Mouse (Mus musculus) G1E-ER4 (cell line): Measurements from ENCODE around the gene Pear1. TPM values are rescaled to one million over a fixed set of nuclear protein-coding genes. Genes with fewer than 3 reads are reported as not detected.

Experiments used
- GATA1 ChIP-seq: IDR thresholded peaks from one replicate; pipeline ENCODE4 v1.8.0; 2012; ENCODE audit warnings: low read length, inconsistent platforms
- polyA plus RNA-seq: library from polyadenylated mRNA; stranded (reverse); fragments of >175 nt; gene quantifications from 2 replicates; pipeline ENCODE4 v1.2.3, GENCODE M21; 2012

Gene Pear1
- polyA plus RNA-seq, 1 experiment, result not detected

DNA sequence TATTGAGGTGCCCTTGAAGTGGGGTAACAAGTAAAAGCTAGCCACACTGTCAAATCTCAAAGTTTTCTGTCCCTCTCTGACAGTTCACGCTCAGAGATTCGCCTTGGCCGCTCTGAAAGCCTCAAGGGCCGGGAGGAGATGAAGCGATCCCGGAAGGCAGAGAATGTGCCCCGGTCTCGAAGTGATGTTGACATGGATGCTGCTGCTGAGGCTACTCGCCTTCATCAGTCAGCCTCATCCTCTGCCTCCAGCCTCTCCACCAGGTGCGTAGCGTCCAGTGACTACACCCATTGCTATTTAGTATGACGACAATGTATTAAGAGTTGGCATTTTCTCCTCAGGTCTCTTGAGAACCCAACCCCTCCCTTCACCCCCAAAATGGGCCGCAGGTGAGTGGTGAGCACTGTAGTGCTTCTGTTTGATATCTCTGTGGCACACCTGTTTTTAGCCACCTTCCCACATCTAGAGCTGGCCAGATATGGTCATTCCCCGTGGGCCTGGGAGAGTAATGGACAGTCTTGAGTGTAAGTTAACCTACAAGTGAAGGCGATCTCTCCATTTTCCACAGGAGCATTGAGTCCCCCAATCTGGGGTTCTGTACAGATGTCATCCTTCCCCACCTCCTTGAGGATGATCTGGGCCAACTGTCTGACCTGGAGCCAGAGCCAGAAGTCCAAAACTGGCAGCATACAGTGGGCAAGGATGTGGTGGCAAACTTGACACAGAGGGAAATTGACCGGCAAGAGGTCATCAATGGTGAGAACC, 98.5 kb downstream of the Pear1 start:
- TF ChIP-seq GATA1, result no peak

- no peak for TF ChIP-seq GATA1
Measured at GRCm38 (mm10) chr3:87724556-87724955, 99.5 kb downstream of the Pear1 start.

GRCm38 (mm10) chr3:87718525-87718924, 105.6 kb downstream of the Pear1 start:
- no peak for TF ChIP-seq GATA1

Other genes starting within 250 kb of the Pear1 start
- gene Arhgef11, start 206.7 kb downstream of the Pear1 start, polyA plus RNA-seq, result 3.2 and 4.4 TPM in 2 replicates
- 0.01 TPM in 1 of 2 replicates, not detected in the other for gene Lrrc71, start 75.7 kb downstream of the Pear1 start, polyA plus RNA-seq
- not detected in 2 replicates for gene Ntrk1, start 29.1 kb downstream of the Pear1 start, polyA plus RNA-seq
- not detected in 2 replicates for gene Insrr, start 27.4 kb downstream of the Pear1 start, polyA plus RNA-seq
- gene Sh2d2a, start 22.4 kb upstream of the Pear1 start, polyA plus RNA-seq, result 0.02 TPM in 1 of 2 replicates, not detected in the other
- gene Prcc, start 61.3 kb upstream of the Pear1 start, polyA plus RNA-seq, result 81.3 and 101 TPM in 2 replicates
- 2,373 and 3,088 TPM in 2 replicates for gene Hdgf, start 82.0 kb upstream of the Pear1 start, polyA plus RNA-seq
- gene Mrpl24, start 95.2 kb upstream of the Pear1 start, polyA plus RNA-seq, result 13.8 and 15.8 TPM in 2 replicates
- gene Isg20l2, start 106.0 kb upstream of the Pear1 start, polyA plus RNA-seq, result 14.0 and 17.6 TPM in 2 replicates
- 16.3 and 26.0 TPM in 2 replicates for gene Rrnad1, start 106.4 kb upstream of the Pear1 start, polyA plus RNA-seq
- gene Crabp2, start 124.4 kb upstream of the Pear1 start, polyA plus RNA-seq, result not detected in 2 replicates
- not detected in 2 replicates for gene Nes, start 146.8 kb upstream of the Pear1 start, polyA plus RNA-seq
- not detected in 2 replicates for gene Bcan, start 175.9 kb upstream of the Pear1 start, polyA plus RNA-seq
- gene Hapln2, start 203.3 kb upstream of the Pear1 start, polyA plus RNA-seq, result not detected in 2 replicates
- gene Gpatch4, start 218.8 kb upstream of the Pear1 start, polyA plus RNA-seq, result 34.8 and 53.1 TPM in 2 replicates
- 26.1 and 37.5 TPM in 2 replicates for gene Naxe, start 234.2 kb upstream of the Pear1 start, polyA plus RNA-seq